Mouse (Mus musculus) adrenal gland, postnatal 4 days (tissue): ENCODE measurements around the gene Pnp2. TPM values are rescaled to one million over a fixed set of nuclear protein-coding genes. Genes with fewer than 3 reads are reported as not detected.
"Not testable (repeated sequence)": the region's sequence is repeated elsewhere in the genome, so short reads cannot be mapped to it uniquely, and the experiment has no call there.

Experiments used
- DNase-seq, 2 experiments: peaks; one replicate each; pipeline ENCODE4 v3.0.0; 2021 to 2022; ENCODE audit warnings: low spot score in 2 of 2, mixed read lengths in 2 of 2
- total RNA-seq, 2 experiments: library from RNA; stranded (reverse); gene quantifications; 2 replicates each; pipeline ENCODE4 v1.2.3; 2021

Gene Pnp2
- total RNA-seq, 2 experiments from 2014 or later = 1.4 to 2.5 TPM

GRCm38 (mm10) chr14:50956724-50957123, 932 bp downstream of the Pnp2 start:
- DNase-seq = not testable (repeated sequence)

DNA sequence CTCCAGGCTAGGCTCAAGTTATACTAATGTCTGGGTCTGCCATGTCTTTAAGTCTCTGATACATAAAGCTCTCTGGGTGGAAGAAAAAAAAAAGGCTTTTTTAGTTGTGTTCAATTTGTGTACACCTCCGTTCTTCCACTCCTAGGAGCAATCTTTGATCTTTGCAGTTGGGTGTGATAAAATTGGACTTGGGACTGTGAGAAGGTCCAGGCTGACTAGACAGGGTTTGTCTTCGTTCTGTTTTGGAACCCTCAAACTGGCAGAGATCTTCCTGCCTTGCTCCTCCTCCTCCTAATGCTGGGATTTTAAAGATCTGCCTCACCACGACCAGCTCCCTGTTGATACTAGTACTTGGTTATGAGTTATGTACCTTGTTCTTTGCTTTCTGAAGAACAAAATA, 1.4 kb downstream of the Pnp2 start:
- not testable (repeated sequence) for DNase-seq

DNA sequence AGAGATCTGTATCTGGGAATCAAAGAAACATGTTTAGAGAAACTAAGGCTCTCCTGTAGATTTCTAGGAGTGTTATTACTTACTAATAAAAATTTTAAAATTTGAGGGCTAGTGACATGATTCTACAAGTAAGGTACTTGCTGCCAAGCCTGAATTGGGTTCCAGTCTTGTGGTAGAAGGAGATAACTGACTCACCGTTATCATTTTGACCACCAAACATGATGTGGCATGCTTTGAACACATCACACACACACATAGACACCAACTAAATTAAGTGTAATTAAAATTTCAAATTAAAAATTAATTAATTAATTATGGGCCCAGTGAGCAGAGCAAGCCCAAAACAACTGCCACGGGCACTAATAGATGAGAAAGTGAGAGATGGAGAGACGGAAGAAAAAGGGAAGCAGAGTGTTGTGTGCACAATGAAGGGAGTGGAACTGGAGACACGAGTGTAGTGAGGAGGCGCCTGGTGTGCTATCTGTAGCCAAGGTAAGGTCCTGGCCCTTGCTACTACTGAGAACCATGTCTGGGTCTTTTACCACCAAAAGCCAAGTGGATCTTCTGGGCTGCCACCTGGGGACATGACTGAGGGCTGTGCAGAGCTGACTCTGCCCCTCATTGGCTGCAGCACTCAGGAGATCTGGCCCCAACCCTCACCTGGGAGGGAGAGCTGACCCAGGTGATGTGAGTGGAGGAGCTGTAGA, 2.6 kb downstream of the Pnp2 start:
- DNase-seq = not testable (repeated sequence)

- DNase-seq = no peak
These were observed 12.6 kb downstream of the Pnp2 start for GRCm38 (mm10) chr14:50968216-50968980.

DNA sequence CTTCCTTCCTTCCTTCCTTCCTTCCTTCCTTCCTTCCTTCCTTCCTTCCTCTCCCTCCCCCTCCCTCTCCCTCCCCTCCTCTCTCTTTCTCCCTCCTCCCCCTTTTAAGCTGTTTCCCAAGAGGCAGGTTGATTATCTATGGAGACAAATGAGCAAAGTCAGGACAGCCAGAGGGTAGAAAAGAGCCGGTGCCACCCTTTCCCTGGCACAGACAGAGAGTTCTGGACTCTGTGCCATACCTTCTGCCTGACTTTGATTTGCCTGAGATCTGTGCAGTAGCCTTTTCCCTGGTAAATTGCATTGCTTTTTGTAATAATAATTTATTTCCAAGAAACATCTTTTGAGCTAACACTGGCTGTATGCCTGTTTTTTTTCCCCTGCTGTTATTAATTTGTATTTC, 13.2 kb downstream of the Pnp2 start:
- no peak for DNase-seq

- DNase-seq = no peak
These were observed 14.1 kb downstream of the Pnp2 start for GRCm38 (mm10) chr14:50969558-50970544.

GRCm38 (mm10) chr14:50970822-50971221, 15.0 kb downstream of the Pnp2 start:
- no peak for DNase-seq

DNA sequence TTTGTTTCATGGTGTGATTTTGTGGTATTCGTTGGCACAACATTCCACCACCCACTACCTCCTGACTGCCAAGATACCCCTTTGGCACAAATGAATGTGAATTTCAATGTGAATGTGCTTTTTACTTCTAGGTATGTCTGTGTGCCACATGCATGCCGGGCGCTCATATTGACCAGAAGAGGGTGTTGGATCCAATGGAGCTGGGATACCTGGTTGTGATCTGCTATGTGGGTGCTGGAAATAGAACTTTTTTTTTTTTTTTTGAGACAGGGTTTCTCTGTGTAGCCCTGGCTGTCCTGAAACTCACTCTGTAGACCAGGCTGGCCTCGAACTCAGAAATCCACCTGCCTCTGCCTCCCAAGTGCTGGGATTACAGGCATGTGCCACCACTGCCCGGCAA, 17.3 kb downstream of the Pnp2 start:
- not testable (repeated sequence) for DNase-seq

DNA sequence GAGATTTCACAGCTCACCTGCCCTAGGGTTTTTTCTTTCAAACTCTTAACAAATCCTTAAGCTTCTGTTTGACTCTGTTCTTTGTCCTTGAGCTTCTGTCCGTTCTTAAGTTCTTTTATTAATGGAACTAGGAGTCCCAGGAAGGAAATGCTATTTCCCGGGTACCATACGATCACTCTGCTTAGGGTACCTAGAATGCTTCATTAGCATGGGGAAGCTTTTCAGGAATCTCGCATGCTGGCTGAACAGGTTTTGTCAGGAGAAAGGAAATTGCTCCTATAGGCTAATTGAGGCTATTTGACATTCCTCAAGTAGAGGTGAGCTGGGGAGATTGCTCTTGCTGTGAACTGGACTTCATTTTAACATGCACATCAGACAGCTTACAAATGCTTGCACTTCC, 17.9 kb downstream of the Pnp2 start:
- no peak for DNase-seq

DNA sequence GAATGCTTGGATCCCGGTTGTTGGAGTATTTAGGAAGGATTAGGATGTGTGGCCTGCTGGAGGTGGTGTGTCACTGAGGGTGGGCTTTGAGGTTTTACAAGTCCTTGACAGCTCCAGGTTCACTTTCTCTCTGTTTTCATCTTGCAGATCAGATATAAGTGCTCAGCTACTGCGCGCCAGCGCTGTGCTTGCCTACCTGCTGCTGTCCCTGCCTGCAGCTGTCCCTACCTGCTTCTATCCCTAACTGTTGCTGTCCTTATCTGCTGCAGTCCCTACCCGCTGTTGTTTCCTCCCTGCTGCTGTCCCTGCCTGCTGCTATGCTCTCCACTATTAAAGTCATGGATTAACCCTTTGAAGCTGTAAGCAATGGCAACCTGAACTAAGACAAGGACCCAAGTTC, 19.2 kb downstream of the Pnp2 start:
- DNase-seq = no peak

DNA sequence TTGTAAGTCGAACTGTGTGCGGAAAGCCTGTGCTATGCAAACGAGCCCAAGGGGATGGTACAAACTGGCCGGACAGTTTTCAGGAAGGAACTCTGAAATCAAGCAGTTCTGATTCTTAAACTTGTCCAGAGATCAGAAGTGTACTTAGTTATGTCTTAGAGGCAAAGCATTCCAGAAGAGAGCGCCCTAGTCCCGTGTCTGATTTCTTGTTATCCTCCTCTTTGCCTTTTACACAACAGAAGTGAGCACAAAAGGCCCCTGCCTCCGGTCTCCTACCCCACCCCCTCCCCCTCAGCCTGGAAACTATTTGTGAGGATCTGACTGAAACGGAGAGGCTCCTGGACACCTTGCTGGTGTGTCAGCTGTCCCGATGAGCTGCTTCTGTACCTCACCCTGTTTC, 20.9 kb downstream of the Pnp2 start:
- DNase-seq = no peak

DNA sequence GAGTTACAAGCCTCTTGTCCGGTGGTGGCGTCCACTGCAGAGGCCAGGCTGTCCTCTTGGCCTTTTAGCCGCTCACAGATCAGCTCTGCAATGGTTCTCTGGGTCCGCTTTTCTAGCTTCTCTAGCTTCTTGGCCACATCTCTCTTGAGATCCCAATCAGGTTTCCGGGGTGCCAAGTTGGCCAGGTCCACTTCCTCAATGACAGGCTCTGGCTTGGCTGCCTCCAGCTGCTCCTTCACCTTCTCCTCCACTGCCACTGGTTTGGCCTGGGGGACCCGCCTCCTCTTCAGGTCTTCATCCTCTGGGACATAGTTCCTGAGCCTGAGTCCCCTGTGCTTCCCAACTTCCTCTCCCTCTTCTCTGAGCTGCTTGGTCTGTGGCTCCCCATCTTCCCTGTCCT, 22.7 kb downstream of the Pnp2 start:
- not testable (repeated sequence) for DNase-seq

DNA sequence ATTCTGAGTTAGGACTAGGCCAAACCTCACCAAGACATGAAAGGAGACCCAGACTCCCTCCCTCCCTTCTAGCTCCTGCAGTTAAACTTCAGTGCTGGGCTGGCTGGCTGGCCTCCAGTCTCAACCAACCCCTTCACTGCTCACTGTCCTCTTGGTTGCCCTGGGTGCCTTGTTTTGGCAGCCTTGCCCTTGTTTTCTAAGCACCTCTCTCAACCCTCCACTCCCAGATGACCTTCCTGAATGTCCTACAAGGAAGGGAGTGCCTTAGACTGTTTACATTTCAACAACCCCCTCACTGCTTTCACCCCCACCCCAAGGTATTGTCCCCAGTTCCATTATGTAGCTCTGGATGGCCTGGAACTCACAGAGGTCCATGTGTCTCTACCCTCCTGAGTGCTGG, 23.8 kb downstream of the Pnp2 start:
- DNase-seq = no peak

GRCm38 (mm10) chr14:50981207-50981606, 25.4 kb downstream of the Pnp2 start:
- DNase-seq = no peak

- DNase-seq = no peak
These were observed 26.0 kb downstream of the Pnp2 start for GRCm38 (mm10) chr14:50981837-50982236.

- no peak for DNase-seq
These were observed 31.9 kb downstream of the Pnp2 start for GRCm38 (mm10) chr14:50987668-50988067.

DNA sequence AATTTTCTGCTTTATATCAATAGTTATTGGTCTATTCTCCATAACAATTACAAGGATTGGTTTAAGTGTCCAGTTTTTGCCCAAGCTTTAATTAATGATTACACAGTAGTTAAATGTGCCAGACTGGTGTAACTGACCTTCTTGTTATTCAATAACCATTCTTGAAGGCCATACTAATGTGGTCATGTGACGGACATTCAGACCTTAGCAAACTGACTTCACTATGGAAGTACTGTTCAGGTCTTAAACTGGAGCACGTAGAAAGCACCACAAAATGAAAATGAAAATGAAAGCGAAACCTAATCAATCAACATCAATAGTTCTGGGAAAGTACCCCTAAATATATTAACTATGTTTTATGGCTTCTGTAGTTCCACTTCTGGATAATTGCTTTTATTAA, 35.2 kb downstream of the Pnp2 start:
- no peak for DNase-seq

- no peak for DNase-seq
These were observed 41.3 kb downstream of the Pnp2 start for GRCm38 (mm10) chr14:50997088-50997487.

DNA sequence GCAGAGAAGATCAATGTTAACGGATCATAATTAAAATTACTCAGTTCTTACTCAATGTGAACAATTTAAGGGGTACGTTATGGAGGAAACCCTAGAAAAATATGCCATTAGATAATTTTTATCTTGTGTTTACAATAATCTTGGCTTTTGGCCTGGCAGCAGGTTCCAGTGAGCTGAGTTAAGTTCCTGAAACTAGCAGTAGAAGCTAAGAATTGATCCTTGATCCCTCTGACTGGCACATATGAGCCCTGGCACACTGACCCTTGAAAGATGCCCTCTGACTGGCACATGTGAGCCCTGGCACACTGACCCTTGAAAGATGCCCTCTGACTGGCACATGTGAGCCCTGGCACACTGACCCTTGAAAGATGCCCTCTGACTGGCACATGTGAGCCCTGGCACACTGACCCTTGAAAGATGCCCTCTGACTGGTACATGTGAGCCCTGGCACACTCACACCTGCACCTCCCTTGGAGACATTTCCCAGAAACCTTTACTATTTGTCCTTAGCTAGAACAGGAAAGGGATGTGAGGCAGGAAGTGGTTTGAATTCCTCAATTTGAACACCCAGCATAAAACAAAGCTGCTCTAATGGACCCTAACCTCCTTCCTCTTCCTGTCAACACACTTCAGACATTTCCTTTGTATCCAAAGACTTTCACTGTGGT, 42.3 kb downstream of the Pnp2 start:
- DNase-seq = no peak

- no peak for DNase-seq
These were observed 51.5 kb downstream of the Pnp2 start, which contains the start of gene Rnase10 for GRCm38 (mm10) chr14:51007152-51007801. Rnase10 (plus strand) TSS chr14:51007751.
